Mouse (Mus musculus): Measurements from ENCODE around the gene Col4a3bp. TPM values are rescaled to one million over a fixed set of nuclear protein-coding genes. Genes with fewer than 3 reads are reported as not detected.
A peak's percentile ranks its signal among the peaks of the same experiment; 100 is the strongest.

Col4a3bp gene
- polyA plus RNA-seq (2012): 0.54 and 0.74 TPM in 2 replicates

- Histone ChIP-seq H3K27me3 (ENCODE audit: control insufficient read depth) (no peaks in the 10 kb centered on the region), H3K4me1 (ENCODE audit: control insufficient read depth) (peaks cover 33% of the 10 kb centered on the region), H3K36me3 (ENCODE audit: control insufficient read depth) (peaks cover 2% of the 10 kb centered on the region; the same call in 1 of the 2 replicates), H3K9me3 (ENCODE audit: control insufficient read depth, low read length) (no peaks in the 10 kb centered on the region), H3K4me3 (replicated peaks) (peak within 1 kb of the TSS; percentile 100)
- TF ChIP-seq GATA1 (IDR thresholded peaks at IDR 0.05; ENCODE audit: low read length): no peak
- no peak for TF ChIP-seq TAL1 (IDR thresholded peaks at IDR 0.05; ENCODE audit: low read length)
These were observed at the start of gene Col4a3bp, which contains the start of gene Polk for GRCm38 (mm10) chr13:96542081-96542889. Gene Col4a3bp, plus strand, starts transcription at chr13:96542618. Gene Polk, minus strand, starts transcription at chr13:96542579.

- Histone ChIP-seq H3K4me3 (replicated peaks) (no peak overlapping the region), H3K4me1 (ENCODE audit: control insufficient read depth) (no peaks in the 10 kb centered on the region), H3K36me3 (ENCODE audit: control insufficient read depth) (peaks cover 35% of the 10 kb centered on the region), H3K9me3 (ENCODE audit: control insufficient read depth, low read length) (no peaks in the 10 kb centered on the region), H3K27me3 (ENCODE audit: control insufficient read depth) (no peaks in the 10 kb centered on the region)
- TF ChIP-seq TAL1 (IDR thresholded peaks at IDR 0.05; ENCODE audit: low read length) (no peak), GATA1 (IDR thresholded peaks at IDR 0.05; ENCODE audit: low read length) (no peak)
These were observed 45.8 kb upstream of the Col4a3bp start for GRCm38 (mm10) chr13:96496630-96497029.

GRCm38 (mm10) chr13:96499891-96500290 lies 42.5 kb upstream of the Col4a3bp start:
- TF ChIP-seq GATA1 (IDR thresholded peaks at IDR 0.05; ENCODE audit: low read length): no peak
- no peak for TF ChIP-seq TAL1 (IDR thresholded peaks at IDR 0.05; ENCODE audit: low read length)
- peaks cover 35% of the 10 kb centered on the region for H3K36me3 ChIP-seq (ENCODE audit: control insufficient read depth)
- H3K4me3 ChIP-seq (replicated peaks): no peak overlapping the region
- no peaks in the 10 kb centered on the region for H3K27me3 ChIP-seq (ENCODE audit: control insufficient read depth)
- H3K9me3 ChIP-seq (ENCODE audit: control insufficient read depth, low read length): no peaks in the 10 kb centered on the region
- no peaks in the 10 kb centered on the region for H3K4me1 ChIP-seq (ENCODE audit: control insufficient read depth)

- Histone ChIP-seq H3K4me3 (replicated peaks) (no peak overlapping the region), H3K4me1 (ENCODE audit: control insufficient read depth) (no peaks in the 10 kb centered on the region), H3K27me3 (ENCODE audit: control insufficient read depth) (no peaks in the 10 kb centered on the region), H3K9me3 (ENCODE audit: control insufficient read depth, low read length) (no peaks in the 10 kb centered on the region), H3K36me3 (ENCODE audit: control insufficient read depth) (peaks cover 18% of the 10 kb centered on the region)
- TF ChIP-seq GATA1 (IDR thresholded peaks at IDR 0.05; ENCODE audit: low read length): no peak
- TF ChIP-seq TAL1 (IDR thresholded peaks at IDR 0.05; ENCODE audit: low read length): no peak
These were observed 36.8 kb upstream of the Col4a3bp start for GRCm38 (mm10) chr13:96505661-96506060.

GRCm38 (mm10) chr13:96506313-96506712 lies 36.1 kb upstream of the Col4a3bp start:
- peaks cover 15% of the 10 kb centered on the region for H3K36me3 ChIP-seq (ENCODE audit: control insufficient read depth)
- H3K27me3 ChIP-seq (ENCODE audit: control insufficient read depth): no peaks in the 10 kb centered on the region
- no peaks in the 10 kb centered on the region for H3K4me1 ChIP-seq (ENCODE audit: control insufficient read depth)
- H3K4me3 ChIP-seq (replicated peaks): no peak overlapping the region
- TF ChIP-seq TAL1 (IDR thresholded peaks at IDR 0.05; ENCODE audit: low read length) (no peak), GATA1 (IDR thresholded peaks at IDR 0.05; ENCODE audit: low read length) (no peak)
- no peaks in the 10 kb centered on the region for H3K9me3 ChIP-seq (ENCODE audit: control insufficient read depth, low read length)

GRCm38 (mm10) chr13:96507541-96507940 lies 34.9 kb upstream of the Col4a3bp start:
- Histone ChIP-seq H3K9me3 (ENCODE audit: control insufficient read depth, low read length) (no peaks in the 10 kb centered on the region), H3K4me1 (ENCODE audit: control insufficient read depth) (no peaks in the 10 kb centered on the region), H3K36me3 (ENCODE audit: control insufficient read depth) (peaks cover 15% of the 10 kb centered on the region), H3K4me3 (replicated peaks) (no peak overlapping the region), H3K27me3 (ENCODE audit: control insufficient read depth) (no peaks in the 10 kb centered on the region)
- no peak for TF ChIP-seq GATA1 (IDR thresholded peaks at IDR 0.05; ENCODE audit: low read length)
- TF ChIP-seq TAL1 (IDR thresholded peaks at IDR 0.05; ENCODE audit: low read length): no peak

GRCm38 (mm10) chr13:96510635-96511034 lies 31.8 kb upstream of the Col4a3bp start:
- no peaks in the 10 kb centered on the region for H3K4me1 ChIP-seq (ENCODE audit: control insufficient read depth)
- H3K4me3 ChIP-seq (replicated peaks): no peak overlapping the region
- TF ChIP-seq GATA1 (IDR thresholded peaks at IDR 0.05; ENCODE audit: low read length) (no peak), TAL1 (IDR thresholded peaks at IDR 0.05; ENCODE audit: low read length) (no peak)
- H3K27me3 ChIP-seq (ENCODE audit: control insufficient read depth): no peaks in the 10 kb centered on the region
- peaks cover 21% of the 10 kb centered on the region for H3K36me3 ChIP-seq (ENCODE audit: control insufficient read depth)
- H3K9me3 ChIP-seq (ENCODE audit: control insufficient read depth, low read length): no peaks in the 10 kb centered on the region

- Histone ChIP-seq H3K9me3 (ENCODE audit: control insufficient read depth, low read length) (no peaks in the 10 kb centered on the region), H3K27me3 (ENCODE audit: control insufficient read depth) (no peaks in the 10 kb centered on the region), H3K36me3 (ENCODE audit: control insufficient read depth) (peaks cover 25% of the 10 kb centered on the region), H3K4me3 (replicated peaks) (no peak overlapping the region), H3K4me1 (ENCODE audit: control insufficient read depth) (no peaks in the 10 kb centered on the region)
- TF ChIP-seq TAL1 (IDR thresholded peaks at IDR 0.05; ENCODE audit: low read length): no peak
- TF ChIP-seq GATA1 (IDR thresholded peaks at IDR 0.05; ENCODE audit: low read length): no peak
These were observed 31.2 kb upstream of the Col4a3bp start for GRCm38 (mm10) chr13:96511262-96511661.

- TF ChIP-seq TAL1 (IDR thresholded peaks at IDR 0.05; ENCODE audit: low read length) (no peak), GATA1 (IDR thresholded peaks at IDR 0.05; ENCODE audit: low read length) (no peak)
- Histone ChIP-seq H3K27me3 (ENCODE audit: control insufficient read depth) (no peaks in the 10 kb centered on the region), H3K4me1 (ENCODE audit: control insufficient read depth) (no peaks in the 10 kb centered on the region), H3K36me3 (ENCODE audit: control insufficient read depth) (peaks cover 30% of the 10 kb centered on the region), H3K4me3 (replicated peaks) (no peak overlapping the region), H3K9me3 (ENCODE audit: control insufficient read depth, low read length) (no peaks in the 10 kb centered on the region)
These were observed 30.5 kb upstream of the Col4a3bp start for GRCm38 (mm10) chr13:96511893-96512292.
